Mouse (Mus musculus): Measurements from ENCODE around the gene Fat4.
A peak's percentile ranks its signal among the peaks of the same experiment; 100 is the strongest.

Fat4 gene

DNA sequence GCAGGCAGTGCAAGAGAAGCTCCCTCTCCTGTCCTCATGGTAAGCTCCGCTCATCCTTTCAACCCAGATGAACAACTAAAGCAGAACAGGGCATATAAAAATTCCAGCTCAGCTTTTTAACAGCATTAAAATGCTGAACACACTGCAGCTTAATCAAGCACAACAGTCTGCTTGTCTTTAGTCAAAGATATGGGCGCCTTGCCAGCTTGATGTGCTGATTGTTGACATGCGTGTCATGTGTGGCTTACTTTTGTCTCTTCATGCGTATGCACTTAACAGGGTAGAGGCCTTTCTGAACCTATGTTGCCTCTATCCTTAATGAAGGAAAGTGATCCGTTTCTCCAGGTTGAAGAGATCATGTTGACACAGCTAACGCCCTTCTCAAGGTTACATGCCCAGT is 75.6 kb downstream of the Fat4 start:
- no peak for DNase-seq (ENCODE audit: inconsistent ontology term)

DNA sequence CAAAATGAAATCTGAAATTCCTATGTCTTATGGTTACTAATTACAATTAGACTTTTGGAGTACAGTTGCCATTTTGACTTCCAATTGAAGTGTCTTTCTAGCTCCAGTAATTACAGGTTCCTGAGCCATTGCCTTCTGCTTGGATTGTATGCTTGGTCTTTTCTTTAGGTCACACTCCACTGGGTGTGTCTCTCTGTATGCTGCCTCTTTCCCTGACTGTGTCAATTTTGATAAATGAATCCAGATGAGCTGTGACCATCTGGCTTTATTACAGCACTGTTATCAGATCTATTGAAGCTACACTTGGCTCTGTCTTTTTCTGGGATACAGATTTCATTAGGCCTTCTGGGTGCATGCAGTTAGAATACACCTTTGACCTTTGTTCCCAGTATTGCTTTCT is 80.7 kb downstream of the Fat4 start:
- no peak for DNase-seq (ENCODE audit: inconsistent ontology term)

DNA sequence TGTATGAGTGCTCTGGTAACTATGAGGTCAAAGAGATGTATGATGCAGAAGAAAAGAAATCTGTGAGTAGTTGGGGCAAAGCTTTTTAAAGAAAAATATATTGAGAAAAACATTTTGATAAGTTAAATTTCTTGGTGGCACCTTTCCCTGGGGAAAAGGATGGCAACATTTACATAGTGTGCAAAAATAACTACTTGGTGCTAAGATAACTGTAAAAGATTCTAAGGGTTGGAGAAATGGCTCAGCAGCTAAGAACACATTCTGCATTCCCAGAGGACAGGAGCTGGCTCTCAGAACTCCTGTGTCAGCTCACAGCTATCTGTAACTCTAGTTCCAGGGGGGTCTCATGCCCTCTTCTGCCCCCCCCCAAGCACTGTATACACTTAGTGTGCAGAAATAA is 99.6 kb downstream of the Fat4 start:
- no peak for DNase-seq (ENCODE audit: inconsistent ontology term)

DNA sequence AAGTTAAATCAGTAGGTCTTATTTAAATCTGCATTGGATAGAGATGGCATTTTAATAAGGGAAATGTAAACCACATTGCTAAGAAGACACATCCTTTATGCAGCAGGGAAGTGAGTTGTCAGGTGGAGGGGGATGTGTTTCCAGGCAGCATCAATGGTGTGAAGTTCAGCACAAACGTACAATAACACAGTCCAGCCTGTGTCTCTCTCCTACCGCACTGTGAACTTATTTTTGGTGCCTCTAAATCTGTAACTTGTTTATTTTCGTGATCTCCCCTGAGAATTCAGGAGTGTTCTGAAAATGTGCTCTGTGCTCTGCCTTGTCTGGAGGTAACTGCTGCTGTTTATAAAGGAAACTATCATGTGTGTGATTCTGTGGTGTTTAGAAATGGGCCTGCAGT is 102.4 kb downstream of the Fat4 start:
- no peak for DNase-seq (ENCODE audit: inconsistent ontology term)

DNA sequence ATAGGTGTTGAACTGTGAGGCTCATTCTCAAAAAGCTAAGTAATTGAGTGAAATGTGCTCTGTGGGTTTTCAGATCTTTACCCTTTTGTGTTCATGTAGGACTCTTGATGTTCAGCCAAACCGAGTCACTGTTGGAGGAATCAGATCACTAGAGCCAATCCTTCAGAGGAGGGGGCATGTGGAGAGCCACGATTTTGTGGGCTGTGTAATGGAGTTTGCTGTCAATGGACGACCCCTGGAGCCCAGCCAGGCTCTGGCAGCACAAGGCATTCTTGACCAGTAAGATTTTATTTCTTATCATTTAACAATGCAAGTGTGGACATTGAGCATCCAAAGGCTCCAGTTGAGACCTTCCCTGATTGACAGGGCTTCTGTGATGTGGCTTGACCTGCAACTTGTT is 113.3 kb downstream of the Fat4 start:
- peak; percentile 90 for DNase-seq (ENCODE audit: inconsistent ontology term)

DNA sequence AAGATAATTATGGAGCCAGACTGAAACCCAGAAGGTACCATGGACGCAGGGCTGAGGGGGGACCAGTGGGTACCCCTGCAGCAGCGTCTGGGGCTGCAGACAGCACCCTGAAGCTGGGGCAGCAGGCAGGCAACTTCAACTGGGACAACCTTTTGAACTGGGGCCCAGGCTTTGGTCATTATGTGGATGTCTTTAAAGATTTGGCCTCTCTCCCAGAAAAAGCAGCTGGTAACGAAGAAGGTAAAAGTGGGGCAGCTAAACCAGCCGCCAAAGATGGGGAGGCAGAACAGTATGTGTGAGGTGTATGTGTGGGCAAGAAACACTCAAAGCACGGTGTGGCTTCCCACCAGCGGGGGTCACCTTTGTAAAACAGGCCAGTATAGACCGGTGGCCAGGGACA is 123.8 kb downstream of the Fat4 start:
- peak; percentile 38 for DNase-seq (ENCODE audit: inconsistent ontology term)

DNA sequence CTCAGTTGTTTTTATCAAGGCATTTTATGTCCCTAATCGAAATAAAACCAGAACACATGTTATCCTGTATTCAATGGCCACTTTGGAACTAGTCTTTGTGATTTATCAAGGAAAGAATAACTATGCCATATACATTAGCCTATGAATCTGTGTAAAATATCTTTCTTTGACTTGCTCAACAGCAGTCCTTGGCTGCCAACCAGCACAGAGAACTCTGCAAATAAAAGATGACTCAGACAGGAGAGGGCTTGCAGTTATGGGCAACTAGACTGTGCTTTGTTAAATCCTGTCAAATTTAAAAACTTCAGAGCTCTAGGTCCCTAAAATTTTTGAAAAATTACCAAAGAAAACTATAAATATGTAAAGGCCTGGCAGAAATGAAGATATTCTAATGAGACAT is 130.9 kb downstream of the Fat4 start:
- DNase-seq (ENCODE audit: inconsistent ontology term), result peak; percentile 25

DNA sequence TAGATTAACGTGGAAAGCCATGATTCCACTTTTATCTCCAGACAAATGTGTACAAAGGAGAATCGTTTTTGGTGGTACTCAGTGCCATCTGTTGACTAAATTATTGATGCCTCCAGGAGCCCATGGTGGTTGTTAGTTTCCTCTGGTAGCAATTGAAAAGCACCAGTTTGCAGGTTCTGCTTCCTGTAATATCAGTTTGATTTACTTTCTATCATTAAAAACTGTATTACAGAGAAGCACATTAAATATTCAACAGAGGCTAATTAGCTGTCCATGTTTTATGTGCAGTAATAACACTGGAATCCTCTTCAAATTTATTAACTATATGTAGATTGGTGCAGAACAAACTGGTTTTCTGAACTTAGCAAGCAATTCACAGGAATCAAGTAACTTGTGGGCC is 149.4 kb downstream of the Fat4 start:
- DNase-seq (ENCODE audit: inconsistent ontology term), result no peak

DNA sequence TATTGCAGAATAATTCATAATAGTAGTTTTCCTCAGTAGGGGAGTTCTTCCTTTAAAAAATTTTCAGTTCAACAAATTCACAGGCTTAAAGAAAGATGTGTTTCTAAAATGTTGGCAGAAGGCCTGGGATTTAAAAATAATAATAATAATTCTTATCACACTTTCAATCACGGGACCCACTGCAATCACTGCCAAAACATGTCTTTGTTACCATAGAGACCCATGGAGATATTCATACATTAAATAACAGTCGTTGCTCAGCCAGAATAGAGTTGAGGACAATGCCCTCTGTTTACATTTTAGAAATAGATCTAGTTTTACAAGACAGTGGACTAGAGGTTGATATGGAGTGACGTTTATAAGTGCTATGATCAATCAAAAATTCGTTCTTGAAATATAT is 159.7 kb downstream of the Fat4 start:
- no peak for DNase-seq (ENCODE audit: inconsistent ontology term)

DNA sequence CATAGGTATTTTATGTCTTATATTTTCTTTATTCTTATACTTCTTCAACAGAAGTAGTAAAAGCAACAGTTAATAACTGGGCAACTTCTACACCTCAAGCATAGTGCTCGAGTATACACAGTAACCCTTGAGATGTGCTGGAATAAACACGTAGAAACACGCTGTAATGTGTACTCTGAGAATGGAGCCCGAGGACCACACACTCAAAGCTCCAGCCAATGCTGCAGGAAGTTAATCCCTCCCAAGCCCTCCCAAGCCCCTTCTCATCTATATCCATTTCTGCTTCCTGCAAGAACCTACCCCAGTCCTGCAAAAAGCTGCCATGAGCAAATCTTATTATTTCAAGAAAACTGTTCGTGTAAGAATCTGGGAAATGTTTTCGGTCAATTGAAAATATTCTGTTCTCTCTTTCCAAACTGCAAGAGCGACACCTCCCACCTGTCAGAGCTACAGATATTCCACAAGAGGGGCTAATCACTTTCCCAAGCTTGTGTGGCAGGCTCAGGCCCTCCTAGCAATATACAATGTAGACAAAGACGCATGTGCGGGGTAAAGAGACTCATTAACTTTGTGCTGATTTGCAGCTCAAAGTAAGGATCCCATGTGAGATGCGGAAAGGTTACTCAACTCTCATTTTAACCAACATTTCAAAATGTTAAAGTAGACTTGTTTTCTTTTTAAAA is 161.0 kb downstream of the Fat4 start:
- DNase-seq (ENCODE audit: inconsistent ontology term), result no peak

DNA sequence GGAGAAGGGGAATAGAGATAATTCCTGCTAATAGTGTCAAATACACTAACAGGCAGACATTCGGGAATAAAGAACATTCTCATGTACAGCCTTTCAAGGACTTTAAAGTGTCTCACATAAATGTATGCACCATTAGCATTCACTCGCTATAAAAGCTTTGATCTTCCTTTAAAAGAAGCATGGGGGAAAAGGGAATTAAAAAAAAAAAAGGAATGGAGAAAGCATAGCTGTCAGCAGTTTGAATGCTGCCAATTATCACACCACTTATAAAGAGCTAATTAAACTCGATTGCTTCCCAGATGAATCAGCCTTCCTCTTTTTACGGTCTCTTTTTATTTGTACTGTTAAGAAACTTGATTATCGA is 161.5 kb downstream of the Fat4 start:
- DNase-seq (ENCODE audit: inconsistent ontology term), result no peak

DNA sequence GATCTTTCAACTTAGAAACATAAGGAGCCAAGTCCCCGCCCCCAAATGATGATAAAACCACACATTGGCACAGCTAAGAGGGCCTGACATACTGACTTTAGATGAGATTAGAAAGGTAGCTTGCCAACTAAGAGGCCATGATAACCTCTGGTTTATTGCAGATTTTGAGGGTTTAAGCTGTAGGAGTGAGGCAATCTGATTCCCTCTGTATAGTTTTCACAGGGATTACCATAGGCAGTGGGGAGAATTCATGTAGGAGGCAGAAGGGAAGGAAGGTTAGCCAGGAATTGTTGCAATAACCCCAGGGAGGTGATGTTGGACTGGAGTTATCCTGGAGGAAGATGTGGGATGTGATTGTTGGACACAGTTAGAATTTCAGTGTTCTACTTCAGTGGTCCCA is 163.4 kb downstream of the Fat4 start:
- no peak for DNase-seq (ENCODE audit: inconsistent ontology term)

DNA sequence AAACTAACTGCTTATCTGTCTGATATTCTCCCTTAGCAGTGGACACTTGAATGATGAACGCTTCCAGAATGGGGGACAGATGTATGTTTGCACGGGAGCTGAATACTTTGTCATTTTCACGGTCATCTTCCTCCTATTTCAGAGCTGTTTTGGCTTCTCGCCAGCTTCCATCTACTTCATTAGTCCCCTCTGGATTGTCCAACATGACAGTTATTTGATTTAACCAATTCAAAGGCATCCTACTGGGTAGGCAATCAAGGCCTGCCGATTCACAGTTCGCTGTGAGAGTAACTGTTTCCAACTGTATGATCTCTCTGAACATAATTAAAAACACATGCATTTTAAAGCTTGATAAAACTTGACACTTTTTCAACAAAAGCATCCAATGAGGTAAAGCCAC is 166.3 kb downstream of the Fat4 start:
- peak; percentile 76 for DNase-seq (ENCODE audit: inconsistent ontology term)

Measured in Muller cell, postnatal 12 days (primary cell).